Mouse (Mus musculus): ENCODE results near the gene C2cd2l. TPM values are rescaled to one million over a fixed set of nuclear protein-coding genes. Genes with fewer than 3 reads are reported as not detected.
A peak's percentile ranks its signal among the peaks of the same experiment; 100 is the strongest.

The C2cd2l gene
- polyA plus RNA-seq, 1 experiment from 2014 or later: 7.5 TPM

DNA sequence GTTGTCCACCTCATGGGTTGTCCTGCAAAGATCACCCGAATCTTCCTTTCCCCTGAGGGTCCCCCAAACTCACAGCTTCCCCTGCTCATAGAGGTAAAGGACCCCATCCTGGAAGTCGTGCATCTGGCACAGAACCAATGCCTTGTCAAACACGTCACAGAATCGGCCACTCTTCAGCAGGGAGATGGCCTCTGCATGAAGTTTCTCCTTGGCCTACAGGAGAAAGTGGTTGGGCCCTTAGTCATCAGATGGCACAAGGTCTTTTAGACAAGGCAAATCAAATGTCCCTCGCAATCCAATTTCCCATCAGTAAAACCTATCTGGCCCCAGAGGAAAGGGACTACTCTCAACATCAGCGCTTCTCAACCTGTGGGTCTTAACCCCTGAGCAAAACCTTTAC lies 33.1 kb upstream of the C2cd2l start:
- DNase-seq (ENCODE audit: low spot score) (no peak), ATAC-seq (ENCODE audit: low FRiP score, low TSS enrichment) (no peak)
- TF ChIP-seq CTCF (IDR thresholded peaks at IDR 0.05; ENCODE audit: low read depth) (no peak), EP300 (optimal IDR thresholded peaks at IDR 0.05) (no peak)
- Histone ChIP-seq H3K36me3 (ENCODE audit: control insufficient read depth, insufficient read depth, low read length) (peaks cover 51% of the 10 kb centered on the region), H3K27ac (replicated peaks) (no peak overlapping the region), H3K27me3 (ENCODE audit: control insufficient read depth, insufficient read depth, low read length) (no peaks in the 10 kb centered on the region), H3K4me3 (ENCODE audit: low read depth, low read length) (no peak overlapping the region), H3K9me3 (ENCODE audit: control insufficient read depth, low read length) (no peaks in the 10 kb centered on the region), H3K4me2 (replicated peaks; ENCODE audit: low read depth) (no peak overlapping the region), H3K9ac (ENCODE audit: low read length) (no peak overlapping the region), H3K4me1 (replicated peaks; ENCODE audit: control insufficient read depth, insufficient read depth) (no peaks in the 10 kb centered on the region)
- 93% methylated on average over 6 of the region's 6 CpGs for WGBS

GRCm38 (mm10) chr9:44352337-44352736 lies 32.3 kb upstream of the C2cd2l start:
- TF ChIP-seq CTCF (IDR thresholded peaks at IDR 0.05; ENCODE audit: low read depth): no peak
- no peak for TF ChIP-seq EP300 (optimal IDR thresholded peaks at IDR 0.05)
- 85% methylated on average over 10 of the region's 10 CpGs for WGBS
- H3K9me3 ChIP-seq (ENCODE audit: control insufficient read depth, low read length): no peaks in the 10 kb centered on the region
- H3K4me2 ChIP-seq (replicated peaks; ENCODE audit: low read depth): no peak overlapping the region
- ATAC-seq (ENCODE audit: low FRiP score, low TSS enrichment): no peak
- H3K36me3 ChIP-seq (ENCODE audit: control insufficient read depth, insufficient read depth, low read length): peaks cover 51% of the 10 kb centered on the region
- no peak overlapping the region for H3K27ac ChIP-seq (replicated peaks)
- H3K27me3 ChIP-seq (ENCODE audit: control insufficient read depth, insufficient read depth, low read length): no peaks in the 10 kb centered on the region
- no peak overlapping the region for H3K9ac ChIP-seq (ENCODE audit: low read length)
- no peak overlapping the region for H3K4me3 ChIP-seq (ENCODE audit: low read depth, low read length)
- DNase-seq (ENCODE audit: low spot score): no peak
- no peaks in the 10 kb centered on the region for H3K4me1 ChIP-seq (replicated peaks; ENCODE audit: control insufficient read depth, insufficient read depth)

DNA sequence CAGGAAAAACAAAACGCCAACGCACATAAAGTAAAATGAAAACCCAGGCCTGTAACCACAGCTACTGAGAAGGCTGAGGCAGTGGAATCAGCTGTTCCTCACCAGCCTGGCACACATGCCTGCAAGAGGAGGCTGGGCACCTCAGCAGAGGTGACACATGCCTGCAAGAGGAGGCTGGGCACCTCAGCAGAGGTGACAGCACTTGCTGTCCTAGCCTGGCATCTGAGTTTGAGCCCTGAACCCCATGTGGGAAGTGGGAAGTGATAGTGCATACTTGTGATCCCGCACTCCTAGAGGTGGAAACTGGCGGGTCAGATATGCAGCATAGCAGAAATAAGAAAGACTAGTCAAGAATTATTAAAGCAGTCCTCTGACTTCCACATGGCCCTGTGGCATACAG lies 31.3 kb upstream of the C2cd2l start:
- Histone ChIP-seq H3K27me3 (ENCODE audit: control insufficient read depth, insufficient read depth, low read length) (no peaks in the 10 kb centered on the region), H3K9me3 (ENCODE audit: control insufficient read depth, low read length) (no peaks in the 10 kb centered on the region), H3K9ac (ENCODE audit: low read length) (no peak overlapping the region), H3K4me1 (replicated peaks; ENCODE audit: control insufficient read depth, insufficient read depth) (no peaks in the 10 kb centered on the region), H3K4me3 (ENCODE audit: low read depth, low read length) (no peak overlapping the region), H3K36me3 (ENCODE audit: control insufficient read depth, insufficient read depth, low read length) (peaks cover 46% of the 10 kb centered on the region), H3K27ac (replicated peaks) (no peak overlapping the region), H3K4me2 (replicated peaks; ENCODE audit: low read depth) (no peak overlapping the region)
- DNase-seq (ENCODE audit: low spot score) (no peak), ATAC-seq (ENCODE audit: low FRiP score, low TSS enrichment) (no peak)
- 94% methylated on average over 4 of the region's 4 CpGs for WGBS
- no peak for TF ChIP-seq EP300 (optimal IDR thresholded peaks at IDR 0.05)
- no peak for TF ChIP-seq CTCF (IDR thresholded peaks at IDR 0.05; ENCODE audit: low read depth)

DNA sequence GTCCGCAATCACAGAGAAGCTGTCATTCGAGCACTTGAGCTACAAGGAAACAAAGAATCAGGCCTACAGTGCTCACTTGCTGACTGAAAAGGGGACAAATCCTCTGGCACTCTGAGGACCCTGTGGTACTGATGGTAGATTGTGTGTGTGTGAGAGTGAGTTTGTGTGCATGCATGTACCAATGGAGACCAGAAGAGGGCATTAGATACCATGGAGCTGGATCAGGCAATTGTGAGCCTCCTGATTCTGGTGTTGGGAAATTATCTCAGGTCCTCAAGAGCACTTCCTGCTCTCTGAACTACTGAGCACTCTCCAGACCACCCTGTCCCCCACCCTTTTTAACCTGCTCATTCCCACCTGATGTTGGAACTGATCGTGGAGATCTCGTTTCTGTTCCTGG lies 28.5 kb upstream of the C2cd2l start:
- ATAC-seq (ENCODE audit: low FRiP score, low TSS enrichment) (no peak), DNase-seq (ENCODE audit: low spot score) (no peak)
- Histone ChIP-seq H3K4me1 (replicated peaks; ENCODE audit: control insufficient read depth, insufficient read depth) (no peaks in the 10 kb centered on the region), H3K9ac (ENCODE audit: low read length) (no peak overlapping the region), H3K27ac (replicated peaks) (no peak overlapping the region), H3K36me3 (ENCODE audit: control insufficient read depth, insufficient read depth, low read length) (peaks cover 25% of the 10 kb centered on the region), H3K27me3 (ENCODE audit: control insufficient read depth, insufficient read depth, low read length) (no peaks in the 10 kb centered on the region), H3K9me3 (ENCODE audit: control insufficient read depth, low read length) (no peaks in the 10 kb centered on the region), H3K4me2 (replicated peaks; ENCODE audit: low read depth) (no peak overlapping the region), H3K4me3 (ENCODE audit: low read depth, low read length) (no peak overlapping the region)
- TF ChIP-seq CTCF (IDR thresholded peaks at IDR 0.05; ENCODE audit: low read depth): peak; percentile 40; the same call in 1 of the 2 replicates
- no peak for TF ChIP-seq EP300 (optimal IDR thresholded peaks at IDR 0.05)
- 94% methylated on average over 4 of the region's 4 CpGs for WGBS

DNA sequence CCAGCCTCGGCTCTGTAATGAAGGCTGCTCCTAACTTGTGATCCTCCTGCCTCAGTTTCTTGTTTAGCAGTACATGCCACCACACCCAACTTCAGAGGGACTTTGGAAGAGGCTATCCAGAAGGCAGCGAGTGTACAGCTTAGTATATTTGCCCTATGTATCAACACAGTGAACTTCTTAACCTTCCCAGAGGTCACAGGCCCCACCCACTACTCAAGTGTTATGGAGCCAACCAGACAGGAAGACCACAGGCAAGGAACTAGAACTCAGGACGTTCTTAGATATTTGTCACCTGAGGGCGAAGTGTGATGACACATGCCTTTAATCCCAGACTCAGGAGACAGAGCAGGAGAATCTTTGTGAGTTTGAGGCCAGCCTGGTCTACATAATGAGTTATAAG lies 27.5 kb upstream of the C2cd2l start:
- 81% methylated on average over 4 of the region's 4 CpGs for WGBS
- Histone ChIP-seq H3K4me3 (ENCODE audit: low read depth, low read length) (no peak overlapping the region), H3K36me3 (ENCODE audit: control insufficient read depth, insufficient read depth, low read length) (peaks cover 19% of the 10 kb centered on the region), H3K9me3 (ENCODE audit: control insufficient read depth, low read length) (no peaks in the 10 kb centered on the region), H3K27ac (replicated peaks) (no peak overlapping the region), H3K4me2 (replicated peaks; ENCODE audit: low read depth) (no peak overlapping the region), H3K9ac (ENCODE audit: low read length) (no peak overlapping the region), H3K27me3 (ENCODE audit: control insufficient read depth, insufficient read depth, low read length) (no peaks in the 10 kb centered on the region), H3K4me1 (replicated peaks; ENCODE audit: control insufficient read depth, insufficient read depth) (no peaks in the 10 kb centered on the region)
- no peak for ATAC-seq (ENCODE audit: low FRiP score, low TSS enrichment)
- no peak for DNase-seq (ENCODE audit: low spot score)
- TF ChIP-seq CTCF (IDR thresholded peaks at IDR 0.05; ENCODE audit: low read depth) (no peak), EP300 (optimal IDR thresholded peaks at IDR 0.05) (no peak)

DNA sequence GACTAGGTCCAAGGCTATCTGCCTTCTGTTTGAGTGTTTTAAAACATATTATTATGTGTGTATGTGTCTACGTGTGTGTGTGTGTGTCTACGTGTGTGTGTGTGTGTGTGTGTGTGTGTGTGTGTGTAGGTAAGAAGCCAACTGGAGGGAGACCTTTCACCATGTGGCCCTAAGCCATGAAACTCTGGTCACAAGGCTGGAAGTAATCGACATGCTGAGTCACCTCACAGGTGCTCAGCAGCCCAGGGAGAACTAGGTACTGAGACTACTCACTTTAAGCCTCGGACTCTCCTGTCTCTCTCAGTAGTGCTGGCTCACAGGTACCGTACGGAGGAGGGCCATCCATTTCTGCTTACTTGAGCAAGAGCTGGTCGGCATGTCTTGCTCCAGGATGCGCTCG lies 27.1 kb upstream of the C2cd2l start:
- no peaks in the 10 kb centered on the region for H3K9me3 ChIP-seq (ENCODE audit: control insufficient read depth, low read length)
- H3K4me2 ChIP-seq (replicated peaks; ENCODE audit: low read depth): no peak overlapping the region
- DNase-seq (ENCODE audit: low spot score) (no peak), ATAC-seq (ENCODE audit: low FRiP score, low TSS enrichment) (no peak)
- WGBS: 91% methylated on average over 9 of the region's 9 CpGs
- no peak for TF ChIP-seq CTCF (IDR thresholded peaks at IDR 0.05; ENCODE audit: low read depth)
- no peak for TF ChIP-seq EP300 (optimal IDR thresholded peaks at IDR 0.05)
- no peak overlapping the region for H3K9ac ChIP-seq (ENCODE audit: low read length)
- peaks cover 17% of the 10 kb centered on the region for H3K36me3 ChIP-seq (ENCODE audit: control insufficient read depth, insufficient read depth, low read length)
- no peaks in the 10 kb centered on the region for H3K27me3 ChIP-seq (ENCODE audit: control insufficient read depth, insufficient read depth, low read length)
- no peak overlapping the region for H3K27ac ChIP-seq (replicated peaks)
- no peak overlapping the region for H3K4me3 ChIP-seq (ENCODE audit: low read depth, low read length)
- 0 out of 2 replicates have a peak, but pooled peaks cover 2% of the 10 kb centered on the region for H3K4me1 ChIP-seq (replicated peaks; ENCODE audit: control insufficient read depth, insufficient read depth)

All from stomach, postnatal 0 days (tissue).